Mouse (Mus musculus) liver, adult 2 months (tissue): ENCODE measurements around the gene Kcmf1. TPM values are rescaled to one million over a fixed set of nuclear protein-coding genes. Genes with fewer than 3 reads are reported as not detected.

Experiments used
- DNase-seq: peaks from one replicate; pipeline ENCODE4 v3.0.0-alpha.2; 2011; ENCODE audit warnings: low read depth, low spot score; ENCODE audit errors: extremely low read depth
- H3K27ac ChIP-seq: fragments of 200-500 bp; replicated peaks from 2 replicates; pipeline ENCODE4 v1.5.1; 2012; ENCODE audit warnings: low read depth, mild to moderate bottlenecking, control low read depth, inconsistent platforms, low read length; ENCODE audit not compliant: insufficient read depth
- H3K27me3 ChIP-seq: fragments of 200-500 bp; 2 replicates; pipeline ENCODE4 v1.6.1; 2012; ENCODE audit warnings: mild to moderate bottlenecking, moderate library complexity, low read length, inconsistent platforms; ENCODE audit not compliant: control insufficient read depth, insufficient read depth
- H3K36me3 ChIP-seq: fragments of 200-500 bp; 2 replicates; pipeline ENCODE4 v1.6.1; 2012; ENCODE audit warnings: low read length, inconsistent platforms; ENCODE audit not compliant: control insufficient read depth, insufficient read depth
- H3K4me1 ChIP-seq: fragments of 200-500 bp; 2 replicates; pipeline ENCODE4 v1.6.1; 2011; ENCODE audit warnings: low read length; ENCODE audit not compliant: control insufficient read depth, insufficient read depth
- H3K4me3 ChIP-seq: fragments of 200-500 bp; 2 replicates; pipeline ENCODE4 v1.5.1; 2011; ENCODE audit warnings: low read depth, mild to moderate bottlenecking, control low read depth, low read length, moderate library complexity; ENCODE audit not compliant: insufficient read depth
- H3K79me2 ChIP-seq: fragments of 200-500 bp; 2 replicates; pipeline ENCODE4 v1.6.1; 2012; ENCODE audit warnings: inconsistent platforms, mild to moderate bottlenecking, low read length, moderate library complexity; ENCODE audit not compliant: control insufficient read depth, insufficient read depth
- H3K9ac ChIP-seq: fragments of 200-500 bp; 2 replicates; pipeline ENCODE4 v1.6.1; 2012; ENCODE audit warnings: low read depth, mild to moderate bottlenecking, control low read depth, inconsistent platforms, low read length
- CTCF ChIP-seq: fragments of 200-500 bp; IDR thresholded peaks from 2 replicates; pipeline ENCODE4 v1.5.1; 2011; ENCODE audit warnings: low read depth, low read length, control low read depth
- POLR2A ChIP-seq: fragments of 200-500 bp; IDR thresholded peaks from 2 replicates; pipeline ENCODE4 v1.6.1; 2011; ENCODE audit warnings: low read length, control low read depth; ENCODE audit not compliant: insufficient read depth; ENCODE audit errors: extremely low read depth
- WGBS: fragments of 180-500 bp; shearing (Covaris S2); methylation state at CpG from one replicate; pipeline ENCODE4 v1.1.7; 2018; 5-methylcytosine and 5-hydroxymethylcytosine counted together
- polyA plus RNA-seq: library from polyadenylated mRNA; depleted of rRNA; stranded (reverse); fragments of >200 nt; gene quantifications from 2 replicates; pipeline ENCODE4 v1.2.3, GENCODE M21; 2012; rRNA removed
- total RNA-seq: library from RNA; depleted of rRNA; stranded (reverse); fragments of >200 nt; gene quantifications from 2 replicates; pipeline ENCODE4 v1.2.3, GENCODE M21; 2014; rRNA removed

The Kcmf1 gene
- total RNA-seq: 38.6 and 56.6 TPM in 2 replicates
- polyA plus RNA-seq: 92.0 and 107 TPM in 2 replicates

DNA sequence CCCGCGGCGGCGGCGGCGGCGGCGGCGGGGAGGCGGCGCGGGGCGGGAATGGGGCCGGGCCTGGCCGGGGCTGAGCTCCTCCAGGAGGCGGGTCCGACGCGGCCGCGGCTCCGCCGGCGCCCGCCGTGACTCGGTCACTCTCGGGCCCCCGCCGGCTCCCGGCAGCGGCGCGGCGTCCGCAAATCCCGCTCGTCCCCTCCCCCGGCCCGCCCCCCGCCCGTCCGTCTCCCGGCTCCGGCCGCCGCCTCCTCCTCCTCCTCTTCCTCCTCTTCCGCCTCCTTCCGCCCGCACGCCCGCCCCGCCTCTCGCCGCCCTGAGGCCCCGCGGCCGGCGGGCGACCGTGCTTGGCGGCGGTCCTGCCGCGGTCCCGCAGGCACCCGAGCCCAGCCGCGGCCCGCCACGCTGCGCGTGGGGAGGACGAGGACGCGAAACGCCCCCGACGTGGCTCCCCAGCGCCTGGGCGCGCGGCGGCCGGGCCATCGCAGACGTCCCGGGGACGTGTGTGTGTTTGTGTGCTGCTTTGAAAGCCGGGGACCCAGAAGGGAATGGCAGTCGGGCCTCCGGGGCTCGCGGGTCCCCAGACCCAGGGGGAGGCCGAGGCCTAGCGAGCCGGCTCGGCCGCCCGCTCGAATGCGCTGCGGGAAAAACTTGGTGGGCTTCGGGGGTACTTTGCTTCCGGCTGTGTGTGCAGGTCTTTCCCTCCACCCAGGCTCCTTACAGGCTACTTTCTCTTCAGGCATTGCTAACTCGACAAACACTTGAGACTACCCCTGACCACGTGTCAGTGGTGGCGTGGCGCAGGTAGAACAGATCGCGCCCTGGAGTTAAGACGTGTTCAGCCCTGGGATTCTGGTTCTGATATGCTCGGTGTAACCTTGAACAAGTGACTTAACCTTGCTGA is at the start of gene Kcmf1:
TSS of gene Kcmf1 (minus strand) at position 199 of the 901 bp plus-strand sequence.
- TF ChIP-seq CTCF (no peak), POLR2A (peak; percentile 62)
- Histone ChIP-seq H3K36me3 (no peaks in the 10 kb centered on the region), H3K79me2 (peaks cover 19% of the 10 kb centered on the region; the same call in 1 of the 2 replicates), H3K4me3 (peak within 1 kb of the TSS; percentile 86), H3K27me3 (no peaks in the 10 kb centered on the region), H3K9ac (peak within 1 kb of the TSS; percentile 99), H3K27ac (peak within 1 kb of the TSS; percentile 96), H3K4me1 (peaks cover 28% of the 10 kb centered on the region)
- DNase-seq: peak; percentile 55
- 1% methylated on average over 100 of the region's 113 CpGs for WGBS

DNA sequence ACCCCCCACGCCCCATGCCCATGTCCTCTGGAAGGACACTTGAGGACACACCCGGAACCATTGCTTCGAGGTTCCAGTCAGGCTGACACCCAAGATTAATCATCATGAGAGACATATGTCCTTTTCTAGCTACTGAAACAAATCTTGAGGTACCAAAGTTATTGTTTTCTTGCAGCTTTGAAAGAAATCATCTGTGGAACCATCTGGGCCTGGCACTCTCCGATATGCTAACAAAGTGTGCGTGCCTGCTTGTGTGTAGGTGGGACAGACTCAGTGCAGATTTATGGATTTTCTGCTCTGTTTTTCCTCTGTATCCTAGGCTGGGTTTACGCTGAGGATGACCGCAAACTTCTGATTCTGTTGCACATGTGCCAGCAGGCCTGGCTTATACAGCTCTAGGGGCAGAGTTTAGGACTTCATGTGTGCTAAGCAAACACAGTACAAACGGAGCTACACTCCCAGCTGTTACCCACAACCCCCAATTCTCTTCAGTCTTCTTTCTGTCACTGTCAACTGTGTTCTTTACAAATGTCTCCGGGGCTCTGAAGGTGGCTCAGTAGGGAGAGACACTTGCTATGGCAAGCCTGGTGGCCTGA is 49.5 kb upstream of the Kcmf1 start:
- H3K79me2 ChIP-seq: no peaks in the 10 kb centered on the region
- H3K36me3 ChIP-seq: no peaks in the 10 kb centered on the region
- H3K27ac ChIP-seq: no peak overlapping the region
- no peak for DNase-seq
- no peaks in the 10 kb centered on the region for H3K4me1 ChIP-seq
- H3K27me3 ChIP-seq: no peaks in the 10 kb centered on the region
- H3K9ac ChIP-seq: no peak overlapping the region
- WGBS: 54% methylated on average over 9 of the region's 9 CpGs
- TF ChIP-seq POLR2A: no peak
- TF ChIP-seq CTCF: no peak
- no peak overlapping the region for H3K4me3 ChIP-seq

DNA sequence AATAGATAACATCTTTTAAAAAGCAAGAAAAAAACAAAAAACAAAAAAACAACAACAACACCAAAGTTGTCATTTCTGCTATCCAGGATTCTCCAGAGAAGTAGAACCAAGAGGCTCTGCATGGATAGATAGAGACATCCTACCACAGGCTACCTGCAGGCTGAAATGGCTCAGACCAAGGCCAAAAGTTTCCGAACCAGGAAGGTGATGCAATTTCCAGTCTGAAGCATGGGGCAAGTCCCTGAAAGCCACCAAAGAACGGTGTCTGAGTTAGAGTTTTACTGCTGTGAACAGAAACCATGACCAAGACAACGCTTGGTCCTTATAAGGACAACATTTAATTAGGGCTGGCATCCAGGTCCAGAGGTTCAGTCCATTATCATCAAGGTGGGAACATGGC is 48.6 kb upstream of the Kcmf1 start:
- WGBS: 87% methylated on average over 3 of the region's 3 CpGs
- Histone ChIP-seq H3K9ac (no peak overlapping the region), H3K4me1 (no peaks in the 10 kb centered on the region), H3K27me3 (no peaks in the 10 kb centered on the region), H3K27ac (no peak overlapping the region), H3K36me3 (no peaks in the 10 kb centered on the region), H3K4me3 (no peak overlapping the region), H3K79me2 (no peaks in the 10 kb centered on the region)
- no peak for DNase-seq
- TF ChIP-seq CTCF (no peak), POLR2A (no peak)

DNA sequence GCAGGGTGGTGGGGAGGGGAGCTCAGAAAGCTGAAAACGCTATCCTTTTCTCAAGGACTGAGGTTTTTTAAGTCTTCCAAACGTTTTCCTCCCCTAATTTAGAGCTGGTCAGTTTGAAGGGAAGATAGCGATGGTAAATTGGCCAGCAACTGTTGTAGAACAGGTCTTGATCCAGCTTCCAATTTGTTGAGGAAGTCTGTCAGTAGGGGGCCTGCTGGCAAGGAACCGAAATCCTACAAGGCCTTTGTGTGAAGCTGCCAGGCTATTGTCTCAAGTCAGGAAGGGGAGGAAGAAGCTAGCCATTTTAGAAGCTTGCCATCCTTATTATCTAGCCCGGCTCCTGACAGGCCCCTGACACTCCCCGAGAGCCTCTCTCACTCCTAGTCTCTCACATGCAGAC is 48.2 kb upstream of the Kcmf1 start:
- H3K27ac ChIP-seq: no peak overlapping the region
- H3K36me3 ChIP-seq: no peaks in the 10 kb centered on the region
- H3K4me3 ChIP-seq: no peak overlapping the region
- no peak overlapping the region for H3K9ac ChIP-seq
- no peaks in the 10 kb centered on the region for H3K79me2 ChIP-seq
- 84% methylated on average over 6 of the region's 6 CpGs for WGBS
- H3K4me1 ChIP-seq: no peaks in the 10 kb centered on the region
- no peaks in the 10 kb centered on the region for H3K27me3 ChIP-seq
- TF ChIP-seq POLR2A: no peak
- no peak for TF ChIP-seq CTCF
- no peak for DNase-seq

DNA sequence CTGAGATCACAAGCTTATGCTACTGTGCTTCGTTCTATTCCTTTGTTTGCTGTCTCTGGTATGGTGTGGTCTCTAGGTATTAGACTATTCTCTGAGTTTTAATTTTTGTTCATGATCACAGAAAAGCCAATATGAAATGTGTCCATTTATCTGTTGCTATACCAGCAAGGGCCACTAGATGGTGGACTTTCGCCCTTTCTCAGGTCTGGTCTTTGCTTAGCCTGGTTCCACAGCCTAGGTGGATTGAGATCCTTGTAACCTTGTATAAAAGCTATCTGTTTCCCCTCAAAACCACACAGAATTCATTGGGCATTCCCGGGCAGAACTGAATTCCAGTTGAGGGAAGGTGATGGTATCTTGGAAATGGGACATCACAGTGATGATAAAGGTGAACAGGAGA is 40.7 kb upstream of the Kcmf1 start:
- TF ChIP-seq POLR2A: no peak
- peak; percentile 62 for TF ChIP-seq CTCF
- Histone ChIP-seq H3K27me3 (no peaks in the 10 kb centered on the region), H3K4me1 (peaks cover 3% of the 10 kb centered on the region; the same call in 1 of the 2 replicates), H3K79me2 (no peaks in the 10 kb centered on the region), H3K27ac (no peak overlapping the region), H3K9ac (no peak overlapping the region), H3K4me3 (no peak overlapping the region), H3K36me3 (no peaks in the 10 kb centered on the region)
- DNase-seq: peak; percentile 45
- WGBS: 12% methylated on average over 3 of the region's 3 CpGs
